Mouse (Mus musculus): ENCODE data around the gene Nfkbie. TPM values are rescaled to one million over a fixed set of nuclear protein-coding genes. Genes with fewer than 3 reads are reported as not detected.

Gene Nfkbie
- polyA plus RNA-seq, 1 experiment: 50.4 TPM

DNA sequence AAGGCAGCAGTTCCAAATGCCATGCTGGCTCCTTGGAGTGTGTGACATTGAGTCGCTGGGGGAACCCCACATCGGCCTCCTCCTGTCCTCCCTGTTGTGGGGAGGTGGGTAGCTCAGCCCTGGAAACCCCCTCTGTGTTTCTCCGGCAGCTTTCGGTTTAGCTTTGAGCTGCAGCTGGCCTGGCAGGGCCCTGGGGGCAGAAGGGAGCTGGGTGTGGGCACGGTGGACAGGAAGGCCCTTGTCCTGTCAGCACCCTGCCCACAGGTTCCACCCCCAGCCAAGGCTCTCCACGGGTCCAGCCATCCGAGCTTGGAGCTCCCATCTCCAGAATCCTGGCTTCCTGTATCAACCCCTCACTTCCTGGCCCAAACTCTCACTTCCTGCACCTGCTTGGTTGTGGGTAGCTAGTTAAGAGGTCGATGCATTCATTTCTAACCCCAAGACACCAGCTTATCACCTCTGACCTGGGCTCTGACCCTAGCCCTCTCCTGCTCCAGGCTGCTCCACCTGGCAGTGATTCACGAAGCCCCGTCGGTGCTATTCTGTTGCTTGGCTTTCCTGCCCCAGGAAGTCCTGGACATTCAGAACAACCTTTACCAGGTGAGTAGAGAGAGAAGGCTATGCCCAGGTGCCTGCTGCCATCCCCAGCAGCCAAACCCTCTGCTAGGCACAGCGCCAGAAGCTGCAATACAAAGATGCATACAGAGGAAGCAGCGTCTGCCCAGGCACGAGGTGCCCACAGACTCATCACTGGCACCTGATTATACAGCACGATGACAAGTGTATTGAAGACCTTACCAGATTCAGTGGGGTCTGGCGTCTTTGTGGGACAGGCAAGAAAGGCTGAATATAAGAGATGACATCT, 2.7 kb downstream of the Nfkbie start:
- H3K4me1 ChIP-seq (ENCODE audit: control insufficient read depth, insufficient read depth, insufficient read length): peaks cover 9% of the 10 kb centered on the region; the same call in 1 of the 2 replicates
- H3K4me3 ChIP-seq (ENCODE audit: extremely low read depth, insufficient read depth, insufficient read length): peak overlapping the region; percentile 97
- TF ChIP-seq CTCF (IDR thresholded peaks at IDR 0.05; ENCODE audit: extremely low read depth, insufficient read depth, insufficient read length, insufficient replicate concordance): no peak
- 11% methylated on average over 16 of the region's 16 CpGs for WGBS
- peak overlapping the region; percentile 89 for H3K27ac ChIP-seq (ENCODE audit: insufficient read depth, low read length)
- no peaks in the 10 kb centered on the region for H3K27me3 ChIP-seq (ENCODE audit: control insufficient read depth, insufficient read depth, low read length)
- H3K36me3 ChIP-seq (ENCODE audit: control insufficient read depth, insufficient read depth, low read length): peaks cover 28% of the 10 kb centered on the region
- peak in 1 of 2 experiments; percentile 58 for DNase-seq (ENCODE audit: low read depth in 1 of 2, low spot score in 2 of 2)

DNA sequence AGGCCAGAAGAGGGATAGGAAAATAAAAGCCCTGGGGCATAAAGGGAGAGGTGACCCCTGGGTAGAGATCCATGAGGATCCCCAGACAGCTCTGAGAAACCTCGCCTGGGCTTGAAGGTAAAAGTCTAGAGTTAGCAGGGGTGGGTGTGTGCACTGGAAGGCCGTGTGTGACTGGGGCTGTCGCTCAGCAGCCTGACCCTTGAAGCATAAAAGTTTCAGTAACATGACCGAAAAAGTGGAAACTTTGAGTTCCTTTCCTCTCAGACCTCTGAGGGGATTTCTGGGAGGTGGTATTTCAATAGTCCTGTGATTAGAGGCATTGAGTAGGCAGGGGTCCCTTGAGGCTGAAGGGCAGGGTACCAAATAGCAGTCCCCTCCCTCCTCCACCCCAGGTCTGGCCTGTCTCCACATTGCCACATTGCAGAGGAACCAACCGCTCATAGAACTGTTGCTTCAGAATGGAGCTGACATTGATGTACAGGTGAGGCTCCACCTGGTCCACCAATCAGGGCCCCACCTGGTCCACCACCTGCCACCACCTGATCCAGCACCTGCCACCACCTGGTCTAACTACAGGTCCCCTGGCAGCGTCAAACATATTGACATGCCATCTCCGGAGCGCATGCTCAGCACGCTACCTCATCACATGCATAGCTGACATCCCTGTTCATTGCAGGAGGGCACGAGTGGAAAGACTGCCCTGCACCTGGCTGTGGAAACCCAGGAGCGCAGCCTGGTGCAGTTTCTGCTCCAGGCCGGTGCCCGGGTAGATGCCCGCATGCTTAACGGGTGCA, 4.4 kb downstream of the Nfkbie start:
- Histone ChIP-seq H3K27me3 (ENCODE audit: control insufficient read depth, insufficient read depth, low read length) (no peaks in the 10 kb centered on the region), H3K4me3 (ENCODE audit: extremely low read depth, insufficient read depth, insufficient read length) (no peak overlapping the region), H3K4me1 (ENCODE audit: control insufficient read depth, insufficient read depth, insufficient read length) (peaks cover 9% of the 10 kb centered on the region), H3K27ac (ENCODE audit: insufficient read depth, low read length) (peak overlapping the region; percentile 76), H3K36me3 (ENCODE audit: control insufficient read depth, insufficient read depth, low read length) (peaks cover 28% of the 10 kb centered on the region)
- TF ChIP-seq CTCF (IDR thresholded peaks at IDR 0.05; ENCODE audit: extremely low read depth, insufficient read depth, insufficient read length, insufficient replicate concordance): no peak
- no peak for TF ChIP-seq POLR2A (IDR thresholded peaks at IDR 0.05; ENCODE audit: low read depth, low read length)
- no peak for DNase-seq (ENCODE audit: low read depth in 1 of 2, low spot score in 2 of 2)
- 74% methylated on average over 15 of the region's 15 CpGs for WGBS

DNA sequence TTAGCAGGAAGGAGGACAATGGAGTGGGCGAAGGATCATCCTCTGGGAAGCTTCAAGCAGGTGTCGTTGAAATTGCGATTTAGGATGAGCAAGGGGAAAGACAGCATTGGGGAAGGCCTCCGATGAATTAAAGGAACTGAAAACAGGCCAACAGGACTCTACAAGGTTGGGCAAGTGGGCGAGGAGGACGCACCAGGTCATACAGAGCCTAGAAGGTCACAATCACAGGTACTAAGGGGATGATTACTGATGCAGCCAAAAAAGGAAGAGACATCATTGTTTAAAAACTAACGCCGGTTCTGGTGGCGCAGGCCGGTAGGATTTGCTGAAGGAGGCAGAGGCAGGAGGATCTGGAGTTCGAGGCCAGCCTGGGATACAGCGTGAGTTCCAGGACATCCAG, 7.7 kb downstream of the Nfkbie start:
- H3K4me3 ChIP-seq (ENCODE audit: extremely low read depth, insufficient read depth, insufficient read length): no peak overlapping the region
- peak overlapping the region; percentile 84 for H3K27ac ChIP-seq (ENCODE audit: insufficient read depth, low read length)
- H3K4me1 ChIP-seq (ENCODE audit: control insufficient read depth, insufficient read depth, insufficient read length): peaks cover 9% of the 10 kb centered on the region
- H3K36me3 ChIP-seq (ENCODE audit: control insufficient read depth, insufficient read depth, low read length): peaks cover 42% of the 10 kb centered on the region
- TF ChIP-seq CTCF (IDR thresholded peaks at IDR 0.05; ENCODE audit: extremely low read depth, insufficient read depth, insufficient read length, insufficient replicate concordance): no peak
- TF ChIP-seq POLR2A (IDR thresholded peaks at IDR 0.05; ENCODE audit: low read depth, low read length): no peak
- no peak for DNase-seq (ENCODE audit: low read depth in 1 of 2, low spot score in 2 of 2)
- 42% methylated on average over 12 of the region's 12 CpGs for WGBS
- no peaks in the 10 kb centered on the region for H3K27me3 ChIP-seq (ENCODE audit: control insufficient read depth, insufficient read depth, low read length)

DNA sequence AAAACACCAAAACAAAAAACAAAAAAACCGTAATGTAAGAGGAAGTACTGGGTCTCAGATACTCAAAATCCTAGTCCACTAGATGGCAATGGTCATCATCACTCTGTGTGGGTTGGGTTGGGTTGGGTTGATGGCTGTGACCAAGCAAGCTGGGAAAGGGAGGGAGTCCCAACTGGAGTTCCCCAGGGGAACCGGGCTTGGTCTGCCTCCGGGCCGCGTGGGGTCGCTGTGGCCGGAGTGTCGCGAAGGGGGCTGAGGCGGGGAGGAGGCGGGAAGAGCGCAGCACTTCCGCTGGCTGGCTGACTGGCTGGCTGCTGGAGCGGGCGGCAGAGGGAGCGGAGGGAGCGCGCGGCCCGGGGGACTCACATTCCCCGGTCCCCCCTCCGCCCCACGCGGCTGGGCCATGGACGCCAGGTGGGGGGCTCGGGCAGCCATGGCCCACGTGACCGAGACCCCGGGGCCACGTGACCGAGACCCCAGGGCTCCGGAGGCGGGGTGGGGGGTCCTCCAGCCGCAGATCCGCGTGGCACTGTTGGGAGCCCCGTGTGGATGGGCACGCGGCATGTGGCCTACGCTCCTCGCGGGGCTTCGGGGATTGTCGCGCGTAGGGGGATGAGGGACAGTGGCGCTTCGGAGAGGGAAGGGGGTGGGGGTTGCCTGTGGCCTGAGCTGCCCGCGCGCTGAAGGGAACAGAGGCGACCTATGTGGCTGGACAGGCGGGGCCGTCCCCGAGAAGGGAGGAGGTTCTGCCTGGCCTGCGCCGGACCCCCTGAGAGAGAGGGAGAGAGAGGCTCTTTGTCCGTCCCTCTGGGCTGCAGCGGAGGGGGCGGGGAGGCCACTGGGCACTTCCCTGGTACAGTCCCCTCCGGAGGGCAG, 8.4 kb downstream of the Nfkbie start, which contains the start of gene Slc35b2:
Slc35b2 (plus strand) TSS at position 220 of the 876 bp plus-strand sequence.
- TF ChIP-seq CTCF (IDR thresholded peaks at IDR 0.05; ENCODE audit: extremely low read depth, insufficient read depth, insufficient read length, insufficient replicate concordance): peak; percentile 83
- TF ChIP-seq POLR2A (IDR thresholded peaks at IDR 0.05; ENCODE audit: low read depth, low read length): peak; percentile 25
- WGBS: under 1% methylated on average over 46 of the region's 61 CpGs
- H3K4me1 ChIP-seq (ENCODE audit: control insufficient read depth, insufficient read depth, insufficient read length): peaks cover 5% of the 10 kb centered on the region
- peak within 1 kb of the TSS; percentile 81 for H3K4me3 ChIP-seq (ENCODE audit: extremely low read depth, insufficient read depth, insufficient read length)
- H3K27ac ChIP-seq (ENCODE audit: insufficient read depth, low read length): peak within 1 kb of the TSS; percentile 84
- DNase-seq (ENCODE audit: low read depth in 1 of 2, low spot score in 2 of 2): peak in 1 of 2 experiments; percentile 85
- H3K36me3 ChIP-seq (ENCODE audit: control insufficient read depth, insufficient read depth, low read length): peaks cover 42% of the 10 kb centered on the region
- no peaks in the 10 kb centered on the region for H3K27me3 ChIP-seq (ENCODE audit: control insufficient read depth, insufficient read depth, low read length)

DNA sequence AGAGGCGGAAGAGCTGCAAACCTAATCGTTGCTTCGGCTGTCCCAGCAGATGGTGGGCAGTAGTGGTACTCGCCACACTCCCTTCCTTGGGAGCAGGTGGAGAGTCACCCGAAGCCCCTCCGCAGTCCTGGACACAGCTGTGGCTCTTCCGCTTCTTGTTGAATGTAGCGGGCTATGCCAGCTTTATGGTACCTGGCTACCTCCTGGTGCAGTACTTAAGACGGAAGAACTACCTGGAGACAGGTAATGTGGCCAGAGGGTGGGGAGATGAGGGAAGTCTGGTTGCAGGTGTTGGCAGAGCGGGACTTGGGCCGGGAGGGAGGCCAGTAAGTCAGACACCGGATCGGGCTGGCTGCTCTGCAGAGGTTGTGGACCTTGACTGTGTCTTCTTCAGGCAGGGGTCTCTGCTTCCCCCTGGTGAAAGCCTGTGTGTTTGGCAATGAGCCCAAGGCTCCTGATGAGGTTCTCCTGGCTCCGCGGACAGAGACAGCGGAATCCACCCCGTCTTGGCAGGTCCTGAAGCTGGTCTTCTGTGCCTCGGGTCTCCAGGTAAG, 9.1 kb downstream of the Nfkbie start:
- Histone ChIP-seq H3K36me3 (ENCODE audit: control insufficient read depth, insufficient read depth, low read length) (peaks cover 45% of the 10 kb centered on the region), H3K4me1 (ENCODE audit: control insufficient read depth, insufficient read depth, insufficient read length) (no peaks in the 10 kb centered on the region; the same call in none of the 2 replicates), H3K27ac (ENCODE audit: insufficient read depth, low read length) (peak overlapping the region; percentile 84), H3K4me3 (ENCODE audit: extremely low read depth, insufficient read depth, insufficient read length) (peak overlapping the region; percentile 81), H3K27me3 (ENCODE audit: control insufficient read depth, insufficient read depth, low read length) (no peaks in the 10 kb centered on the region)
- TF ChIP-seq POLR2A (IDR thresholded peaks at IDR 0.05; ENCODE audit: low read depth, low read length): no peak
- TF ChIP-seq CTCF (IDR thresholded peaks at IDR 0.05; ENCODE audit: extremely low read depth, insufficient read depth, insufficient read length, insufficient replicate concordance): no peak
- 21% methylated on average over 18 of the region's 18 CpGs for WGBS
- no peak for DNase-seq (ENCODE audit: low read depth in 1 of 2, low spot score in 2 of 2)

DNA sequence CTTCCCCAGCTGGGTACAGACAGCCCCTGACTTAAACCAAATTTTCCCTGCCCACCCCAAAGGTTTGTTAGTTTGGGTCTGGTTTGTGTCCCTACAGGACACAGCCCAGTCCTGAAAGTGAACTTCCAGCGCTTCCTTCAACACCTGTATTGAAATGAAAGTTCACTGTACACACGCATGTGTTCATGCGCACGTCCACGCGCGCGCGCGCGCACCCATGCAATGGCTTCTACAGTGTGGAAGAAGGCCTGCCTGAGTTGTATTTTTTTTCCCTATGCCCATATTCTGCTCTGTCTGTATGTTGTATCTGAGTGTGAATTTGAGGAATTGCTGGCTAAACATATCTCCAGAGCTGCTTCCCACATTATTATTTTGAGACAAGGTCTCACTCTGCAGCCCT, 9.6 kb downstream of the Nfkbie start:
- H3K4me1 ChIP-seq (ENCODE audit: control insufficient read depth, insufficient read depth, insufficient read length): no peaks in the 10 kb centered on the region; the same call in none of the 2 replicates
- no peaks in the 10 kb centered on the region for H3K27me3 ChIP-seq (ENCODE audit: control insufficient read depth, insufficient read depth, low read length)
- no peak for DNase-seq (ENCODE audit: low read depth in 1 of 2, low spot score in 2 of 2)
- TF ChIP-seq POLR2A (IDR thresholded peaks at IDR 0.05; ENCODE audit: low read depth, low read length): no peak
- TF ChIP-seq CTCF (IDR thresholded peaks at IDR 0.05; ENCODE audit: extremely low read depth, insufficient read depth, insufficient read length, insufficient replicate concordance): no peak
- H3K4me3 ChIP-seq (ENCODE audit: extremely low read depth, insufficient read depth, insufficient read length): no peak overlapping the region
- H3K36me3 ChIP-seq (ENCODE audit: control insufficient read depth, insufficient read depth, low read length): peaks cover 49% of the 10 kb centered on the region
- no peak overlapping the region for H3K27ac ChIP-seq (ENCODE audit: insufficient read depth, low read length)
- 95% methylated on average over 11 of the region's 11 CpGs for WGBS

Measured in spleen, adult 2 months (tissue).